Mouse (Mus musculus) B cell, adult (primary cell): ENCODE results near the gene Gm5414. TPM values are rescaled to one million over a fixed set of nuclear protein-coding genes. Genes with fewer than 3 reads are reported as not detected.

Source experiments
- total RNA-seq: library from RNA; stranded (reverse); gene quantifications from 4 replicates; pipeline ENCODE4 v1.2.4, GENCODE M21; 2023; ENCODE audit not compliant: inconsistent age

Gene Gm5414
- total RNA-seq, result not detected in 4 replicates

DNA sequence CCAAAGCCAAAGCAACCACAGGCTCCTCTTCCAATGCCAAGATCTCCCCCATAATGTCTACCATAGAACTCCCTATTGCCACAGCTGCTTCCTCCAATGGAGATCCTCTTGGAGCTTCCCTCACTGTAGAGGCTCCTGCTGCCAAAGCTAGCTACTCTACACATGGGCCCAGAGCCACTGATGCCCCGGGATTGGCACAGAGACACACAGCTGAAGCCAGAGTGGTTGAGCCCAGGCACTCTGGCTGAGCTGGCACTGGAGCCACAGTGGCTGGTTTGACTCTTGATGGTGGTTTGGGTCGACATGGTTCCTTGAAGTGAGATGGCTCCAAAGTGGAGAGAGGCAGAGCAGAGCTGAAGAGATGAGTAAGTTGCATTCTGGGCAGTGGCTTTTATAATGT lies at the start of gene Gm5414:
Gene Gm5414, minus strand, starts transcription at position 305 of the 400 bp plus-strand sequence.

GRCm38 (mm10) chr15:101647280-101647679 lies 19.3 kb upstream of the Gm5414 start, which contains the start of gene Gm5478:
Gene Gm5478 (minus strand): TSS chr15:101647380.

Other genes with a start within 250 kb of the Gm5414 start
- gene Krt7, start 217.1 kb downstream of the Gm5414 start, total RNA-seq, result not detected in 4 replicates
- gene Krt87, start 189.4 kb downstream of the Gm5414 start, total RNA-seq, result not detected in 4 replicates
- not detected in 4 replicates for gene Krt88, start 180.4 kb downstream of the Gm5414 start, total RNA-seq
- not detected in 4 replicates for gene Krt81, start 164.4 kb downstream of the Gm5414 start, total RNA-seq
- gene Krt86, start 154.7 kb downstream of the Gm5414 start, total RNA-seq, result not detected in 4 replicates
- not detected in 4 replicates for gene Krt83, start 136.7 kb downstream of the Gm5414 start, total RNA-seq
- not detected in 4 replicates for gene Gm49425, start 110.9 kb downstream of the Gm5414 start, total RNA-seq
- gene Krt84, start 95.4 kb downstream of the Gm5414 start, total RNA-seq, result not detected in 4 replicates
- gene Krt82, start 77.5 kb downstream of the Gm5414 start, total RNA-seq, result not detected in 4 replicates
- gene Krt90, start 65.2 kb downstream of the Gm5414 start, total RNA-seq, result not detected in 4 replicates
- not detected in 4 replicates for gene Krt75, start 54.3 kb downstream of the Gm5414 start, total RNA-seq
- not detected in 4 replicates for gene Gm5478, start 19.2 kb upstream of the Gm5414 start, total RNA-seq
- gene Krt6b, start 52.1 kb upstream of the Gm5414 start, total RNA-seq, result not detected in 4 replicates
- gene Krt6a, start 66.1 kb upstream of the Gm5414 start, total RNA-seq, result not detected in 4 replicates
- not detected in 4 replicates for gene Krt5, start 84.7 kb upstream of the Gm5414 start, total RNA-seq
- gene Krt71, start 114.9 kb upstream of the Gm5414 start, total RNA-seq, result not detected in 4 replicates
- not detected in 4 replicates for gene Krt72, start 158.3 kb upstream of the Gm5414 start, total RNA-seq
- not detected in 4 replicates for gene Krt73, start 174.2 kb upstream of the Gm5414 start, total RNA-seq
- gene Krt2, start 190.0 kb upstream of the Gm5414 start, total RNA-seq, result not detected in 4 replicates
- not detected in 4 replicates for gene Krt1, start 222.6 kb upstream of the Gm5414 start, total RNA-seq
- gene Krt77, start 241.5 kb upstream of the Gm5414 start, total RNA-seq, result not detected in 4 replicates